Mouse (Mus musculus): ENCODE measurements around the gene Cryge. TPM values are rescaled to one million over a fixed set of nuclear protein-coding genes. Genes with fewer than 3 reads are reported as not detected.
"Not testable (repeated sequence)": the region's sequence is repeated elsewhere in the genome, so short reads cannot be mapped to it uniquely, and the experiment has no call there.

Cryge gene
- polyA plus RNA-seq (2015; fragmentation: Nextera tagmentation; extraction: Ambion mirVana): not detected in 2 replicates

DNA sequence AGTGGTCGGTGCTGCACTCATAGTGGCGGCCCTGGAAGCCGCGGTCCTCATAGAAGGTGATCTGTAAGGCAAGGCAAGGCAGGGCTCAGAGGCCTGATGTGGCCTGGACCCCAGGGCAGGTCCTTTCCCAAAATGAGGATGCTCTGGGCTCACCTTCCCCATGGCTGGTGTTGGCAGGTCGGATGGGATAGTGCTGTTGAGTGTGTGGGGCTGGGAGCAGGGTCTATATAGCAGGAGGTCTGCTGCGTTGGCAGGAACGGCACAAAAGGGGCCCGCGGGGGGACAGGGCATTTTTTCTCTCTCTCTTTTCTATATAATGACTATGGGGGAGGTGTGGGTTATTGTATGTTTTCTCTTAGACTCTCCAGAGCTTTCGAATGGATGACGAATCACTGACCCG lies at the start of gene Cryge:
Gene Cryge (minus strand): TSS at position 198 of the 400 bp plus-strand sequence.
- WGBS: 53% methylated on average over 10 of the region's 12 CpGs
- not testable (repeated sequence) for ATAC-seq (ENCODE audit: insufficient read depth, low FRiP score); H3K4me2 ChIP-seq (ENCODE audit: low read depth, low read length)

DNA sequence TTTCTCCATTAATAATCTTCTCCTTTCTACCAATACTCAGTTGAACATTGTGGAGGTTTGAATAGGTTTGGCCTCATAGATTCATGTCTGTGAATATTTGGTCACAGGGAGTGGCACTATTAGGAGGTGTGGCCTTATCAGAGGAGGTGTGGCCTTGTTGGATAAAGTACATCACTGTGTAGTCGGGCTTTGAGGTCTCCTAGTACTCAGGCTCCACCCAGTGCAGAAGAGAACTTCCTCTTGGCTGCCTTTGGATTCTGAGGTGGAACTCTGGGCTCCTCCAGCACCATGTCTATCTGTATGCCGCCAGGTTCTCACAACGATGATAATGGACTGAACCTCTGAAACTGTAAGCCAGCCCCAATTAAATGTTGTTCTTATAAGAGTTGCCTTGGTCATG lies 46.0 kb upstream of the Cryge start:
- WGBS: 77% methylated on average over 3 of the region's 3 CpGs
- no peak overlapping the region for H3K4me2 ChIP-seq (ENCODE audit: low read depth, low read length)
- no peak overlapping the region for H3K4me3 ChIP-seq (replicated peaks; ENCODE audit: low read length)
- no peak overlapping the region for H3K27ac ChIP-seq (ENCODE audit: low read length)
- H3K4me1 ChIP-seq (ENCODE audit: control insufficient read depth, insufficient read depth, low read length): no peaks in the 10 kb centered on the region
- H3K36me3 ChIP-seq (ENCODE audit: control insufficient read depth, insufficient read depth, low read length): no peaks in the 10 kb centered on the region
- H3K9me3 ChIP-seq (replicated peaks; ENCODE audit: control insufficient read depth, low read length): no peaks in the 10 kb centered on the region
- no peaks in the 10 kb centered on the region for H3K27me3 ChIP-seq (ENCODE audit: control insufficient read depth, insufficient read depth, low read length)
- no peak overlapping the region for H3K9ac ChIP-seq (ENCODE audit: low read length)
- peak; percentile 72; the same call in 1 of the 2 replicates for ATAC-seq (ENCODE audit: insufficient read depth, low FRiP score)

More for the DNA sequence above, at the start of gene Cryge:
- not testable (repeated sequence) for H3K27ac ChIP-seq (ENCODE audit: low read length); H3K4me1 ChIP-seq (ENCODE audit: control insufficient read depth, insufficient read depth, low read length); H3K27me3 ChIP-seq (ENCODE audit: control insufficient read depth, insufficient read depth, low read length); H3K9ac ChIP-seq (ENCODE audit: low read length); H3K36me3 ChIP-seq (ENCODE audit: control insufficient read depth, insufficient read depth, low read length); H3K4me3 ChIP-seq (replicated peaks; ENCODE audit: low read length); H3K9me3 ChIP-seq (replicated peaks; ENCODE audit: control insufficient read depth, low read length)

DNA sequence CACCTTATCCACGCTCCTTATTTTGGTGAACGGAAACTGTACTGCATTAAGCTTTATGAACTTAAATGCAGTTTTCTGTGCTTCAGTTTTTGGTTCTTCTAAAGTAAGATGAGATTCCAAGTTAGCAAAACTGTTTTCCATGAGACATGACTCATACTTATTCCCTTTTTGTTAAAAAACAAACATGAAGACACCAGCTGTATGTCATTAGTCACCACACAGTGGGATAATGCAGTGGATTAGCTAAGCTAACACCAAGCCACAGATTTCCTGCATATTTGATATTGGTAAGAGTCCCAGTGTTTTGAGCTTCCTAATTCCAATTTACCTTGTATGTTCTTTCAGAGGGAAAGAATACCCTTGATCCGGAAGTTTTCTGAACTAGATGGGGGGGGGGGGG lies 40.6 kb upstream of the Cryge start:
- Histone ChIP-seq H3K36me3 (ENCODE audit: control insufficient read depth, insufficient read depth, low read length) (no peaks in the 10 kb centered on the region), H3K9ac (ENCODE audit: low read length) (no peak overlapping the region), H3K4me2 (ENCODE audit: low read depth, low read length) (no peak overlapping the region), H3K4me1 (ENCODE audit: control insufficient read depth, insufficient read depth, low read length) (no peaks in the 10 kb centered on the region), H3K27ac (ENCODE audit: low read length) (no peak overlapping the region), H3K27me3 (ENCODE audit: control insufficient read depth, insufficient read depth, low read length) (no peaks in the 10 kb centered on the region), H3K4me3 (replicated peaks; ENCODE audit: low read length) (no peak overlapping the region), H3K9me3 (replicated peaks; ENCODE audit: control insufficient read depth, low read length) (no peaks in the 10 kb centered on the region)
- WGBS: 91% methylated on average over 3 of the region's 3 CpGs
- no peak for ATAC-seq (ENCODE audit: insufficient read depth, low FRiP score)

DNA sequence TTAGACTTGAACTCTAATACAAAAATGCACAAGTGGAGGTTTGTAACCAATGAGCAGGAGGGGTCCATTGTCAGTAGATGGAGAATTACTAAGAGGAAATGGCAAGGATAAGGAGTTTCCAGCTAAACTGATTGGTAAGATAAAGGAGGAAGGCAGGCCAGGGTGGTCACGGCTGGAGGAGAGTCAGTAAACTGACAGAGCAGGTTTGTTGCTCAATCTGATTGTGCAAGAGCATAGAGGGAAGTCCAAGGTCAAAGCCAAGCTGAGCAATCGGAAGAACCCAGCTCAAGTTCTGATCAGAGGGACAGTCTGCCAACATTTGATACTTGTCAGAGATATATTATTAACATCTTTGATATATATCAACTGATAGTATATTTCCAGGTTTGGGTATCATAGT lies 39.4 kb upstream of the Cryge start:
- H3K36me3 ChIP-seq (ENCODE audit: control insufficient read depth, insufficient read depth, low read length): no peaks in the 10 kb centered on the region
- H3K27me3 ChIP-seq (ENCODE audit: control insufficient read depth, insufficient read depth, low read length): no peaks in the 10 kb centered on the region
- H3K4me2 ChIP-seq (ENCODE audit: low read depth, low read length): no peak overlapping the region
- no peak overlapping the region for H3K9ac ChIP-seq (ENCODE audit: low read length)
- ATAC-seq (ENCODE audit: insufficient read depth, low FRiP score): 0 out of 2 replicates have a peak, but pooled peaks have one; percentile 17
- no peaks in the 10 kb centered on the region for H3K9me3 ChIP-seq (replicated peaks; ENCODE audit: control insufficient read depth, low read length)
- H3K4me1 ChIP-seq (ENCODE audit: control insufficient read depth, insufficient read depth, low read length): no peaks in the 10 kb centered on the region
- no peak overlapping the region for H3K4me3 ChIP-seq (replicated peaks; ENCODE audit: low read length)
- WGBS: 43% methylated on average over 2 of the region's 2 CpGs
- H3K27ac ChIP-seq (ENCODE audit: low read length): no peak overlapping the region

DNA sequence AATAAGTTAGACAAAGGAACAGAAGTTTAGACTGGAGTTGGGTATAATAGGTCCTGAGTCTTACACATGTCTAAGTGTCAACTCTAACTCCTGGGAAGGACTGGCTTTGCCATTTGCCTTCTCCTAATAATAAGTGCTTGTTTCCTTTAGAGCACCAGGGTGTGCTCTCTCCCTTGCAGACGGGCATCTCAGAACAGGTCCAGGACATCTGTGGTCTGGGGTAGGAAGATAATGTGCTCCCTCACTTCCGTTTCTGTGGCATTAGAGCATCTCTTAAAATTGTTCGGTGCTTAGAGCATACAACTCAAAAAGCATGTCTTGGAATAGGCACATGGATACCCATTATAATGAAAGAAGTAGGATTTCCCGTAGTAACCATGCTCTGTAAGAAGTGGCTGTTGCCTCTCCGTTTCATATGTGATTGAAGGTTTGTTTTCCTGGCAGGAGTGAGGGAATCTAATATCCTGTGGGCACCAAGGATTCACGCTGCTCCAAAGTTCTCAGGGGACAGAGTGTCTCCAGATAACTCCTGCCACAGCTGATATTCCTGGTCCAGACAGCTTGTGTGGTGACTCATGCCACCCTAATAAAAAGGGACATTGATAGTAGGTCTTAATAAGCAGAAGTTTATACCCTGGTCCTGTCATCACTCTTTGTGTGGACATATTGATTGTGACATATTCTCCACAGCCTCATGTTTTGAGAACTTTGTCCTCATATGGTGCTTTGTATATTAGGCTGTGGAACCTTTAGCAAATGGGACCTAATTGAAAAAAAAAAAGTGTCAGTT lies 37.8 kb upstream of the Cryge start:
- H3K36me3 ChIP-seq (ENCODE audit: control insufficient read depth, insufficient read depth, low read length): no peaks in the 10 kb centered on the region
- 76% methylated on average over 6 of the region's 6 CpGs for WGBS
- no peaks in the 10 kb centered on the region for H3K4me1 ChIP-seq (ENCODE audit: control insufficient read depth, insufficient read depth, low read length)
- H3K4me3 ChIP-seq (replicated peaks; ENCODE audit: low read length): no peak overlapping the region
- H3K9ac ChIP-seq (ENCODE audit: low read length): no peak overlapping the region
- H3K27me3 ChIP-seq (ENCODE audit: control insufficient read depth, insufficient read depth, low read length): no peaks in the 10 kb centered on the region
- H3K9me3 ChIP-seq (replicated peaks; ENCODE audit: control insufficient read depth, low read length): no peaks in the 10 kb centered on the region
- no peak overlapping the region for H3K4me2 ChIP-seq (ENCODE audit: low read depth, low read length)
- ATAC-seq (ENCODE audit: insufficient read depth, low FRiP score): no peak
- no peak overlapping the region for H3K27ac ChIP-seq (ENCODE audit: low read length)

DNA sequence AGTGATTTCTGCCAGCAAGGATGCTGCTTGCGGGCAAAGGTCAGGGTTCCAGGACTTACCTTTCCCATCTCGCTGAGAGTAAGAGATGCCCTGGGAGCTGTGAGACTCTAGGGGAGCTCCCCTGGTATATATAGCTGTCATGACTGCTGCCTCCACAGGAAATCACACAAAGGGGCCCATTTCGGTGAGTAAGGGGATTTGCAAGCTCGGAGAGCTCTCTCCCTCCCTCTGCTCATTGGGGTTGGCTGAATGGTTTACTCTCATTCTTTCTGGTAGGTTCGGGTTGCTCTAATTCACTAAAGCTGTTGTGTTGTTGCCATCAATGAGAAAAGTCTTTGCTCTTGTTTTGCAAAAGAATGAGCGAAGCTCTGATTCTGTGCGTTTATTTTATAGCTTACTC lies 31.2 kb upstream of the Cryge start, which contains the start of gene Crygb:
Gene Crygb (minus strand): TSS at position 101 of the 400 bp plus-strand sequence.
- no peaks in the 10 kb centered on the region for H3K9me3 ChIP-seq (replicated peaks; ENCODE audit: control insufficient read depth, low read length)
- H3K4me1 ChIP-seq (ENCODE audit: control insufficient read depth, insufficient read depth, low read length): no peaks in the 10 kb centered on the region
- no peaks in the 10 kb centered on the region for H3K36me3 ChIP-seq (ENCODE audit: control insufficient read depth, insufficient read depth, low read length)
- no peak within 1 kb of the TSS for H3K4me2 ChIP-seq (ENCODE audit: low read depth, low read length)
- no peak for ATAC-seq (ENCODE audit: insufficient read depth, low FRiP score)
- H3K9ac ChIP-seq (ENCODE audit: low read length): no peak within 1 kb of the TSS
- H3K4me3 ChIP-seq (replicated peaks; ENCODE audit: low read length): no peak within 1 kb of the TSS
- 43% methylated on average over 7 of the region's 7 CpGs for WGBS
- no peak within 1 kb of the TSS for H3K27ac ChIP-seq (ENCODE audit: low read length)
- no peaks in the 10 kb centered on the region for H3K27me3 ChIP-seq (ENCODE audit: control insufficient read depth, insufficient read depth, low read length)

DNA sequence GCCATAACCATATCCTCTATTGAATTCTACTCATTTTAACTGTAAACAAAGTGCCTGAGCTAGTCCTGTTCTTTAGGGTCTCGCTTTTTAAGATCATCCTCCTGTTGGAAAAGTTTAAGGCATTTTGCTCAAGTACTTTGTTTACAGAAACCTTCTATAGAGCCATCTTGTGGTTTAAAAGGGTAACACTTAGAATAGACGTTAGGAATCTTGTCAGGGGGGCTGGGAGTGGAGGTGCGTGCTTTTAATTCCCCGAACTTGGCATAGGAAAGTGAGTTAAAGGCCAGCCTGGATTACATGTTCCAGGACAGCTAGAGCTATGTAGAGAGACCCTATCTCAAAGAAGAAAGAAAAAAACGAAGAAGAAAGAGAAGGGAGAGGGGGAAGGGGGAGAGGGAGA lies 24.7 kb upstream of the Cryge start:
- 11% methylated on average over 5 of the region's 5 CpGs for WGBS
- H3K9ac ChIP-seq (ENCODE audit: low read length): no peak overlapping the region
- no peaks in the 10 kb centered on the region for H3K9me3 ChIP-seq (replicated peaks; ENCODE audit: control insufficient read depth, low read length)
- no peak overlapping the region for H3K4me2 ChIP-seq (ENCODE audit: low read depth, low read length)
- no peaks in the 10 kb centered on the region for H3K27me3 ChIP-seq (ENCODE audit: control insufficient read depth, insufficient read depth, low read length)
- no peaks in the 10 kb centered on the region; the same call in 1 of the 2 replicates for H3K4me1 ChIP-seq (ENCODE audit: control insufficient read depth, insufficient read depth, low read length)
- no peak overlapping the region for H3K27ac ChIP-seq (ENCODE audit: low read length)
- H3K36me3 ChIP-seq (ENCODE audit: control insufficient read depth, insufficient read depth, low read length): no peaks in the 10 kb centered on the region
- no peak overlapping the region for H3K4me3 ChIP-seq (replicated peaks; ENCODE audit: low read length)
- ATAC-seq (ENCODE audit: insufficient read depth, low FRiP score): no peak

DNA sequence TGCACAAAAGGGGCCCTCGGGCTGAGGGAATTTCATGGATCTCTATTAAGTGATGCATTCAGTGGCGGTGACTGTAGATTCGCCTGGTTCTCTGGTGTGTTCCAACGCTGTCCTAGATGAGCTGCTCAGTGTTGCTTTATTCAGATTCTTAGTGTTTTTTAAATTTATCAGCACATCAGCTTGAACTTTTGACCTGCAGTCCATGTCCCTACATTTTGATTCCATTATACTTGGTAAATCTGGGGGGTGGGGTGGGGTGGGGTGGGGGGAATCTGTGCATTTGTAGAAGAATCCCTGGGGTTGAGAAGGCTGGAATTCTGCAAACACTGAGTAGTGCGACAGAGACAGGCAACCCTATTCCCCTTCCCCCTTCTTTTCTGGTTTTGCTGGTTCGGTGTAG lies 22.6 kb upstream of the Cryge start, which contains the start of gene Crygc:
Gene Crygc (minus strand): TSS at position 101 of the 400 bp plus-strand sequence.
- WGBS: 58% methylated on average over 6 of the region's 6 CpGs
- Histone ChIP-seq H3K4me3 (replicated peaks; ENCODE audit: low read length) (no peak within 1 kb of the TSS), H3K36me3 (ENCODE audit: control insufficient read depth, insufficient read depth, low read length) (no peaks in the 10 kb centered on the region), H3K9me3 (replicated peaks; ENCODE audit: control insufficient read depth, low read length) (no peaks in the 10 kb centered on the region), H3K9ac (ENCODE audit: low read length) (no peak within 1 kb of the TSS), H3K27ac (ENCODE audit: low read length) (no peak within 1 kb of the TSS), H3K27me3 (ENCODE audit: control insufficient read depth, insufficient read depth, low read length) (no peaks in the 10 kb centered on the region), H3K4me2 (ENCODE audit: low read depth, low read length) (no peak within 1 kb of the TSS), H3K4me1 (ENCODE audit: control insufficient read depth, insufficient read depth, low read length) (no peaks in the 10 kb centered on the region; the same call in 1 of the 2 replicates)
- no peak for ATAC-seq (ENCODE audit: insufficient read depth, low FRiP score)

DNA sequence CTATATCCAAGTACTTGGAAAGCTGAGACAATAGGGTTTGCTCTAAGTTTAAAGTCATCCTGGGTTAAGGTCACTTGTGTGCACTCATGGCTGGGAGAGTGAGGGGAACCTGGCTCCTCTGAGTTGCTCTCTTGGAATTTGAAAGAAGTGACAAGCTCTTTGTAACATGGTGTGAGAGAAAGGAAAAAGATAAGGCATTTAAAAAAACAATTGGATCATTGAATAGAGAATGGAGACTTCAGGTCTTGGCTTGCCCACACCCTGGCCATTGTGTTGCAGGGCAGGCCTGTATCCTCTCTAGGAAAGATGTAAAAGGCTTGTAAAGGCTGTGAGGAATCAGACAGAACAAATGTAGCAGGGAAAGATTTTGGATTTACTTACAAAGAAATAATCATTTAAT lies 16.9 kb upstream of the Cryge start:
- Histone ChIP-seq H3K36me3 (ENCODE audit: control insufficient read depth, insufficient read depth, low read length) (no peaks in the 10 kb centered on the region), H3K4me3 (replicated peaks; ENCODE audit: low read length) (no peak overlapping the region), H3K9me3 (replicated peaks; ENCODE audit: control insufficient read depth, low read length) (no peaks in the 10 kb centered on the region), H3K4me2 (ENCODE audit: low read depth, low read length) (no peak overlapping the region), H3K9ac (ENCODE audit: low read length) (no peak overlapping the region), H3K27ac (ENCODE audit: low read length) (no peak overlapping the region), H3K27me3 (ENCODE audit: control insufficient read depth, insufficient read depth, low read length) (no peaks in the 10 kb centered on the region), H3K4me1 (ENCODE audit: control insufficient read depth, insufficient read depth, low read length) (no peaks in the 10 kb centered on the region)
- ATAC-seq (ENCODE audit: insufficient read depth, low FRiP score): no peak
